Mouse (Mus musculus) heart, postnatal 0 days (tissue): ENCODE results near the gene Mogat1.

ENCODE experiments used
- CTCF ChIP-seq: IDR thresholded peaks from 2 replicates; pipeline ENCODE4 v1.5.1; 2016; ENCODE audit warnings: antibody characterized with exemption, control low read depth, low read depth
- EP300 ChIP-seq: IDR thresholded peaks from 2 replicates; pipeline ENCODE4 v1.6.1; 2016; ENCODE audit warnings: antibody characterized with exemption, low read depth

- TF ChIP-seq CTCF (peak; percentile 1; the same call in 1 of the 2 replicates), EP300 (peak; percentile 100)
Measured at GRCm38 (mm10) chr1:78488752-78489492, 21.9 kb upstream of the Mogat1 start, which contains the start of gene Farsb.
